Comparison of ENCODE assay signal across 11 mouse cellular contexts in genomic region chr12:73025490-73025889, GRCm38 (mm10). TPM values are rescaled to one million over a fixed set of nuclear protein-coding genes. Genes with fewer than 3 reads are reported as not detected.
DNase-seq lines count a peak whose midpoint lies in the region; ATAC-seq lines count a peak whose summit lies in the region.
"Had no signal": no experiment of that assay in that cellular context is flagged by ENCODE, and none has a peak within 500 bp of the region (broad histone marks: within the 10 kb centered on the region; RNA-seq: fewer than 3 reads in every experiment).

No protein-coding gene starts in this region.

- H3K27ac ChIP-seq in midbrain, embryonic 15.5 days: no peak overlapping the region
- no peak overlapping the region for H3K27ac ChIP-seq in forebrain, embryonic 16.5 days (ENCODE audit: low read length)
- H3K27ac ChIP-seq: left cerebral cortex, adult 2 months had no signal

- no peak overlapping the region for H3K9ac ChIP-seq in midbrain, embryonic 15.5 days
- H3K9ac ChIP-seq in forebrain, embryonic 16.5 days (replicated peaks; ENCODE audit: low read depth, low read length): no peak overlapping the region

- ATAC-seq in midbrain, embryonic 15.5 days (replicated peaks): no peak
- no peak for ATAC-seq in forebrain, embryonic 16.5 days

- H3K4me3 ChIP-seq in midbrain, embryonic 15.5 days: no peak overlapping the region
- H3K4me3 ChIP-seq in forebrain, embryonic 16.5 days (replicated peaks; ENCODE audit: low read length): no peak overlapping the region
- H3K4me3 ChIP-seq: left cerebral cortex, adult 2 months had no signal

- DNase-seq in kidney, postnatal 4 days: peak; percentile 44 to 48
- DNase-seq in kidney, adult 9 months: no peak
- DNase-seq in adrenal gland, postnatal 25 days: peak; percentile 38
- DNase-seq in heart, adult 9 months (ENCODE audit: low spot score in 2 of 2): peak; percentile 83 to 92
- DNase-seq in skeletal muscle tissue, adult 2 months (ENCODE audit: low read depth, low spot score): peak; percentile 96
- no peak for DNase-seq in c-Kit-positive CD71-positive TER-119-positive erythroid progenitor cells, embryonic 14.5 days (ENCODE audit: low spot score)

- H3K9me3 ChIP-seq in midbrain, embryonic 15.5 days: no peaks in the 10 kb centered on the region
- no peaks in the 10 kb centered on the region for H3K9me3 ChIP-seq in forebrain, embryonic 16.5 days (ENCODE audit: control insufficient read depth, low read length)
- H3K9me3 ChIP-seq: G1E had no signal

- H3K27me3 ChIP-seq in midbrain, embryonic 15.5 days (replicated peaks): 0 out of 2 replicates have a peak, but pooled peaks cover 5% of the 10 kb centered on the region
- H3K27me3 ChIP-seq in forebrain, embryonic 16.5 days (replicated peaks; ENCODE audit: control insufficient read depth, insufficient read depth, low read length): no peaks in the 10 kb centered on the region

- H3K36me3 ChIP-seq in midbrain, embryonic 15.5 days (replicated peaks): no peaks in the 10 kb centered on the region
- no peaks in the 10 kb centered on the region for H3K36me3 ChIP-seq in forebrain, embryonic 16.5 days (ENCODE audit: control insufficient read depth, insufficient read depth)
- H3K36me3 ChIP-seq: G1E had no signal

- no peaks in the 10 kb centered on the region for H3K4me1 ChIP-seq in midbrain, embryonic 15.5 days
- H3K4me1 ChIP-seq in forebrain, embryonic 16.5 days (replicated peaks; ENCODE audit: control insufficient read depth, insufficient read depth, low read length): no peaks in the 10 kb centered on the region

- WGBS in midbrain, embryonic 15.5 days: 80% methylated on average over 8 of the region's 8 CpGs
- WGBS in forebrain, embryonic 16.5 days: 76% methylated on average over 8 of the region's 8 CpGs

- H3K4me2 ChIP-seq in midbrain, embryonic 15.5 days: no peak overlapping the region
- H3K4me2 ChIP-seq in forebrain, embryonic 16.5 days (ENCODE audit: low read length): no peak overlapping the region

RNA-seq across cellular contexts. Expression of gene Six1, which starts 28.2 kb away (rescaled TPM):
- total RNA-seq in adrenal gland, postnatal 25 days (2021): 1.6 and 4.2 TPM in 2 replicates
- polyA plus RNA-seq in midbrain, embryonic 15.5 days (2015; fragmentation: Nextera tagmentation; extraction: Ambion mirVana): 0.82 and 1.3 TPM in 2 replicates
- polyA plus RNA-seq in forebrain, embryonic 16.5 days (2015; fragmentation: Nextera tagmentation; extraction: Ambion mirVana): 0.46 and 0.97 TPM in 2 replicates
- polyA plus RNA-seq: stomach, embryonic 14.5 days had no signal

Comparison
In these comparisons a context has a peak if more than half of its experiments do, and no peak if none do; other contexts are left out.
1. DNase-seq: peak in kidney, postnatal 4 days (2 of 2), adrenal gland, postnatal 25 days (single experiment), heart, adult 9 months (2 of 2) and skeletal muscle tissue, adult 2 months (single experiment); none in kidney, adult 9 months (single experiment) and c-Kit-positive CD71-positive TER-119-positive erythroid progenitor cells, embryonic 14.5 days (single experiment).